Mouse (Mus musculus): ENCODE data around the gene Duxbl3. TPM values are rescaled to one million over a fixed set of nuclear protein-coding genes. Genes with fewer than 3 reads are reported as not detected.
"Not testable (repeated sequence)": the region's sequence is repeated elsewhere in the genome, so short reads cannot be mapped to it uniquely, and the experiment has no call there.

The Duxbl3 gene
- 1 to 10 TPM in 1 of 2 experiments, under 1 TPM in 1; 0.62 to 1.0 TPM for total RNA-seq (2021)
- long read RNA-seq, experiment 1 = 0 reads
- long read RNA-seq, experiment 2 = 0 reads

DNA sequence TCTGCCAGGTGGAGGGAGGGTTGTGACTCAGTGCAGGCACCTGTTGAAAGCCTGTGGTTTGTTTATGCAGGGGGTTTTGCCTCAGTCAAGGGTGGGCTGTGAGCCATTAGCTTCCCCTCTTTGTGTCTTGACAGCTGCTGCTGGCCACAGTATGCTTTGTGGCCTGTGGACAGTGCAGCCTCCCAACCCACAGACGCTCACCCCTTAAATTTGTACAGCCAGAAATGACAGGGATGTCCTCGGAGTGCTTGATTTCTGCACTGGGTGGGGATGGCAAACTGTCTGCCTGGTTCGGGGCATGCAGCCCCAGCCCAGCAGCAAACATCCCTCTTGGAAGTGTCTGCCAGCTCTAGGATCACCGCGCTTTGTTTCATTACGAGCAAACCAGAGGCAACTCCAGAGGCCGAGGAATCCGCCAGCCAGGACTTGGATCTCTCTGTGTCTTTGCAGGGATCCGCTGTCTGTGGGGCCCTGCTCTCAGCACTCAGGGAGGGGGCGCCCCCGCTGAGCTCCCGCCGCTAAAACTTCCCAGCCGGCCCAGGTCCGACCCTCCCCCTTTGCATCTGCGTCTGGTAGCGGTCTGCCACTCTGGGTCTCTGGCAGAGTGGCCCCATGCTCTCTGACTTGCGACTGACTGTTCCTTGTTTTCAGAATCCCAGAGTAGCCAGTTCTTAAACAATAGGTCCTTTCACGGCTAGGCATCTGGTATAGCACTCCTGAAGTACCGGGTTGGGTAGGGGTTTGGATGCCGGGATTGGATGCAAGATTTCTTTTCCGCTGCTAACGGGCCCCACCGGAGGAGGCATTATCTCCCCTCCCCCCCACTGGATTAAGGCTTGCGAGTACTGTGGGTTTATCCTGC lies at the start of gene Duxbl3:
TSS of gene Duxbl3 (plus strand) at position 207 of the 862 bp plus-strand sequence.
- intact Hi-C loops (cut with DNase I); DNase-seq (ENCODE audit: low spot score in 2 of 2): not testable (repeated sequence)

DNA sequence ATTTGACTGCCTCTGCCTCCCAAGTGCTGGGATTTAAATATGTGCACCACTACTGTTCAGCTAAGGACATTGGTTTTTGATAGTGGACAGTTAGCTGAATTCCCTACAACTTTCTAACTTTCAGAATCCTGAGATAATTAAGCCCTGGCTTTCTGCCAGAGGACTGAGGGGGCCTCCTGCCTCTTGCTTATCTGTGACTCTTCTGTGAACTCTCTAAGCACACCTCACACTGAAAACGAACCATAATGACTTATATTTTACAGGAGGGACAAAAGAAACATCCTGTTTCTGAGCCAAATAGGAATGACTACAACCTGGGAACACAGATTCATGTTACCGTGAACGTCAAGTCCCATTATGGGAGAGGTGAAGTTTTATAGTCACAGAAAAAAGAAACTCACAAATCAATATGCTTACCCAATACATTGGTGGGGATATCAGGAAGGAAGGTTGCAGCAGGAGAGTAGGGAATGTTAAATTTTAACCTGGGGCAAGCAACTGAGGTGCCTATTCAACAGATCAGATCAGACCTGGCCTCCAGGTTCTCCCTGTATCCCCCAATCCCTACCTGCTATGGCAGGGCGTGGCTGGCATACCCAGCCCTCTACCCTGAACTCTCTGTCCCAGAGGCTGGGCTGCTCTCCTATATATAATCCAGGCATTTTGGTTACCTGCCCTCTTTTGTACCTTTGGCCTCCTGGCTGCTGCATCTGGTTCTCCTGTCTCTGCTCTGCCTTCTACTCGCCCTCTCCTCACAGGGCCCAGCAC lies 41.3 kb upstream of the Duxbl3 start:
- intact Hi-C loops (cut with DNase I); DNase-seq (ENCODE audit: low spot score in 2 of 2): not testable (repeated sequence)

DNA sequence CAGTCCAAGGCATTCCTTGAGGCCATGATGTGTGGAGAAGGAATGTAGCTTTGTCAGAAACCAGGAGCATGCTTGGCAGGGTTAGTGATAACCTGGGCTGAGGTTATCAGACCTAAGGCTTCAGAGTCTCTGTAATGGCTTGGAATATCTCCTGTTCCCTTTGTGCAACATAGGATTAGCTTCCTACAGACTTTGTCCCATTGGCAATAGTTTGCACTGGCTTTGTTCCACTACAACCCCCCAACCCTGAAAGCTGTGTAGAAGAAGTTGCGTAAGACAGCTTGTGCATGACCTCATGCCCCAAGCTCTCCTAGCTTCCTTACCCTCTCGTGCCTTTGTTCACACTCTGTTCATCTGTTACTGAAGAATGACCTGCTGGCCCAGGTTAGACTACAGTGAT lies 20.6 kb upstream of the Duxbl3 start:
- DNase-seq (ENCODE audit: low spot score in 2 of 2); intact Hi-C loops (cut with DNase I): not testable (repeated sequence)

DNA sequence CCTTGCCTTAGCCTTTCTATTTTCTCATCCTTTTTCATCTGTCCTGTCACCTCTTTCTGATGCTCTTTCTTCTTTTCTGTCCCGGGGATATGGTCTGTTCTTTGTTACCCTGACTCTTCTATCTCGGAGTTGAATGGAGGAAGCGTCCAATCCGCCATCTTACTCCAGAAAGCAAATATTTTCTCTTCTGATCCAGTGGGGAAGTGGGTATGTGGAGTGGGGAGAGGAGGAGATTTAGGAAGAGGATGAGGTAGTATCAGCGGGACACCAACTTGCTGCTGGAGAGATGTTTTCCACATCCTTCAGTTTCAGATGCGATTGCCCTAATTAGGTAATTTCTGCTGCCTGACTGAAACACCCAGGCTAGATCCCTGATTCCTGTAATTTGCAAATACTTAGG lies 967 bp downstream of the Duxbl3 start:
- intact Hi-C loops (cut with DNase I); DNase-seq (ENCODE audit: low spot score in 2 of 2): not testable (repeated sequence)

DNA sequence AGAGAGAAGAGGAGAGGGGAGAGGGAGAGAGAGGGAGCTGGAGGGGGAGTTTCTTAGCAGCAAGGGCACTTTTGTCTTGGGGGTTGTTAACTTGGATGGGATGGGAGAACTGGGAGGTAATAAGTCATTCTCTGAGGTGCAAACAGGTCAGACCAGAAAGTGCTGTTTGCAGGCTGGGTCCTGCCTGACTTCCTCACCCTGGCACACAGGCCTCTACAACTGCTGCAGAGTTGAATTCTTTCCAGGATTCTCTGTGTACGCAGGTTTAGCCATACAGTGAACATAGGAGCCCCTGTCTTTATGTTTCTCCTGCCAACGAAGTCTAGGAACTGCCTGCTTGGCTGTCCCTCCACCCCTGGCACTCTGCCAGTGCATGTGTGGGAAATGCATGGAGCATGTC lies 29.0 kb downstream of the Duxbl3 start:
- DNase-seq (ENCODE audit: low spot score in 2 of 2); intact Hi-C loops (cut with DNase I): not testable (repeated sequence)

DNA sequence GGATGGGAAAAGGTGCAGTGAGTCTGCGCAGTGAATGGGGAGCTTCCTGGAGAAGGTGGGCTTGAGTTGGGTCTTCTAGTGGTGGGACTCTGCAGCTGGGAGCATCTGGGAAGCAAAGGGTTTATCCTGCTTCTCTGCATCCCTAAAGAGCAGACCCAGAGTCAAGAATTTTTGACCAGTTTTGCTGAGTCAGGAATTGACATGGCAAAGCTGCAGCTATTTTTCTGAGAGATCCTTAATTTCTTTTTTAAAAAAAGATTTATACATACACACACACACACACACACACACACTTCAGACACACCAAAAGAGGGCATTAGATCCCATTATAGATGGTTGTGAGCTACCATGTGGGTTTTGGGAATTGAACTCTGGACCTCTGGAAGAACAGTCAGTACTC lies 36.1 kb downstream of the Duxbl3 start:
- intact Hi-C loops (cut with DNase I) = no loop called here
- no peak for DNase-seq (ENCODE audit: low spot score in 2 of 2)

DNA sequence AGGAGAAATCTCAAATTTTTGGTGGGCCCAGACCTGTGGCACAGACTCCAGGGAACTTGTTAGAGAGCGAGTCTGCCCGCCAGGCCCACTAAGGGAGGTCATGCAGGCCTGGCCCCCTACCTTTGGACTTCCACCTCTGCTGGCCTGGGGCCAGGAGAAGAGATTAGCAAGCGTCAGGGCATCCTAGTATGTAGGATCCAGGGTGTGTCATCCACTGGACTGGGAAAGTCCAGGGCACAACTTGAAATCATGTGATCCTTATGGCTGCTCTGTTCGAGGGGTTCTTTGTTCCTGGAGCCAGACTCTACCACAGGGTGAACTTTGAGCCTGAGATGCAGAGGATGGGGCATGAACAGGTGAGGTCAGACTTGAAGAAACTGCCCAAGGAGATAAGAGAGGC lies 39.3 kb downstream of the Duxbl3 start:
- no peak for DNase-seq (ENCODE audit: low spot score in 2 of 2)
- intact Hi-C loops (cut with DNase I) = no loop called here

DNA sequence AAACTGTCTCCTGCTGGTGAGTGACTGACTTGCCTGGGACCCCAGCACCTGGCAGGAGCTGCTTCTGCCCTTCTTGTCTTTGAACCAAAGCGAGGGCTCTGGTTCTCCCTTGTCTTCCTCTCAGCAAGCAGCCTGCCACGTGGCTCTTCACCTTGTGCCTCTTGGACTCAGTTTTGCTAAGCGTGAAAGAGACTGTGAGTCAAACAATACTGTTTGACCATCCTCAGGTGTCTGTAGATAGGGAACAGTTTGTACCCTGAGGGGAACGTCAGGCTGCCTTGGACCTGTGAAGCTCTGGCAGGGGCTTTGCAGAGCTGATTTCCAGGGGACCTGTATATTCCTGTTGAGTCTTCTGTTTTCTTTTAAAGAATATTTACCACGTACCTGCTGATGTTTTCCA lies 39.7 kb downstream of the Duxbl3 start:
- intact Hi-C loops (cut with DNase I) = no loop called here
- DNase-seq (ENCODE audit: low spot score in 2 of 2) = no peak

DNA sequence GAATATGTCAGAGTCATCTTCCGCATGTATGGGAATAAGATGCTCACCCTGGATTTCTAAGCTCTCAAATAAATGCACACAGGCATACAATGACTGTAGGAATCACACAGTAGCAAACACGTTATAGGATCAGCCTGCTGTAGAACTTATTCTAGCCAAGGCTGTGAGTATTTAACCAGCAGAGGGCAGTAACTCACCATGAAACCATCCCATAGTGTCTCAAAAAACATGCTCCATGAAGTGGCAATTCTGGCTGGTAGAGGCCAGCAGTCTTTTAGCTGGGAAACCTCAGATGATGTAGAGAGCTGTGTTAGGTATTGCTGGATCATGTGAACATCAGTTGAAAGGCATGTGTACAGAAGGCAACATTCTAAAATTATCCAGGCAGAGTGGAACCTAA lies 45.3 kb downstream of the Duxbl3 start:
- peak; percentile 84 to 91 for DNase-seq (ENCODE audit: low spot score in 2 of 2)
- intact Hi-C loops (cut with DNase I) = no loop called here

DNA sequence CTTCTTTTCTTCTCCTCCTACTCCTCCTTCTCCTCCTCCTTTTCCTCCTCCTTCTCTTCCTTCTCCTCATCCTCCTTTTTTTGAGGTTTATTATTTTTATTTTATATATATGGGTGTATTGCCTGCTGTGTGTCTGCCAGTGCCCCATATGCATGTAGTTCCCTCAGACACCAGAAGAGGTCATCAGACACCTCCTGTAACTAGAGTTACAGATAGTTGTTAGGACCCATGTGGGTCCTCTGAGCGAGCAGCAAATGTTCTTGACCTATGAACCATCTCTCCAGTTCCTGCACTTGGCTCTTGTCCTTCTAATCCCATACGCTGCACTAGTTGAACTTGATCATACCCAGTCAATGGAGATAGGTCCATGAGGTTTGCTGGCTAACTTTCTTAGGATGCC lies 48.3 kb downstream of the Duxbl3 start:
- DNase-seq (ENCODE audit: low spot score in 2 of 2) = peak in 1 of 2 experiments; percentile 29
- intact Hi-C loops (cut with DNase I) = no loop called here

DNA sequence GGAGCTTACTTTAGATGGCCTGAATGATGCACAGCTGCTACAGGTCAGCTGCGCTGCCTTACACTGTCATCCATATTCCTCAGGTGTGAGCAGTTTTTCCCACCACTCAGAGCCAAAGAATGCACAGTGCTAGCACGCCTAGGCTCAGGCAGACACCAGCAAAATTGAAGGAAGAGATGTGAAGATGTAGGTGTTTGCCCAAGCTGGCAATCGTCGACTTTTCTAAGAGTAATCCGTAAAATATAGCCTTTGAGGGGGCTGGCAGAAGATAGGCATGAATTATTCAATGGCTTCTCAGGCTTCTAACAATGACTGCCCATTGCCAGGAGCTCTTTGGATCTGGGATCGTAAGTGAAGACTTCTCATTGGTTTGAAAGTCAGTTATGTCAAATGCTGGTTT lies 51.1 kb downstream of the Duxbl3 start:
- intact Hi-C loops (cut with DNase I) = no loop called here
- DNase-seq (ENCODE audit: low spot score in 2 of 2) = peak in 1 of 2 experiments; percentile 14

DNA sequence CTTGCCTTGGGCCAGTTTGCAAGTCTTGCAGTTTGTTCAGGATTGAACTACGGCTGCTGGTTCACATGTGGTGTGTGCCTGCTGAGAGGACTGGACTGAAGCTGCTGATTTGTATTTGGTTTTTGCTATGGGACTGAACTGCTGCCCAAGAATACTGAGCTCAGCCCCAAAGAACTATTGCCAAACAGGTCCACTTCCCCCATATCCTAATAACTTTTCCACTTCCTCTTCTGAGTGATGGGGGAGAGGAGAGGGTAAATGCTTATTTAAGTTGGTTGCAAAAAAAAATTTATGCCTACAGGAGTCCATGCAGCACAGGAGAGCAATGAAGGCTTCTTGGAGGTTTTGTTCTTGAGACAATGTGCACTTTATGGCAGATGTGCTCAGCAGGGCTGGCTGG lies 51.7 kb downstream of the Duxbl3 start:
- intact Hi-C loops (cut with DNase I) = no loop called here
- DNase-seq (ENCODE audit: low spot score in 2 of 2) = no peak

DNA sequence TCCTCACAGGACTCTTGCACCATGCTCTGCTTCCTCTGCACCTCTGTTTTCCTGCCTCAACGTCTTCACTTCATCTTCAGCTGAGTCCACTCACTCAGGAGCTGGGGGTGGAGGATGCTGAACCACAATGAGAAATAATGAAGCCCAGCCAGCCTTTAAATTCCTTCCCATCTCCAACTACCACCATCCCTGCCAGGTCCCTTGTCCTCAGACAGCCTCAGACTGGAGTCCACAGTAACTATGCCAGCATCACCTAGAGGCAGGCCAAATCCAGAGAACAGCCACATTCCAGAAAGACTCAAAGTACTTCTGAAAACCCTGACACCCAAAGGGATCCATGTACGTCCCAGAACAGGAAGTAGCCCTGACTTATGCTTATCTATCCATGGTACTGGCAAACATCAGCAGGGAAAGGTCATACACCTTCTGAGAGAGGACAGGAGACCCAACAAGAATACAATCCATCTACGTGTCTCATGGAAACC lies 58.5 kb downstream of the Duxbl3 start:
- no peak for DNase-seq (ENCODE audit: low spot score in 2 of 2)
- intact Hi-C loops (cut with DNase I) = no loop called here

Other genes with a start within 250 kb of the Duxbl3 start
- 10 to 100 TPM in 1 of 2 experiments, 1 to 10 TPM in 1; 6.7 to 11.0 TPM for gene Gm9780, start 215.3 kb upstream of the Duxbl3 start, total RNA-seq (2021)
- gene Tmem254c, start 190.6 kb upstream of the Duxbl3 start, total RNA-seq (2021) = 10 to 100 TPM; 56.7 to 64.3 TPM
- gene Cphx2, start 176.4 kb upstream of the Duxbl3 start, total RNA-seq (2021) = not detected
- gene Cphx3, start 175.7 kb upstream of the Duxbl3 start, total RNA-seq (2021) = not detected
- under 1 TPM; 0.32 to 0.92 TPM for gene Duxbl2, start 139.6 kb upstream of the Duxbl3 start, total RNA-seq (2021)
- 10 to 100 TPM; 11.6 to 12.5 TPM for gene Plac9b, start 75.5 kb upstream of the Duxbl3 start, total RNA-seq (2021)
- 10 to 100 TPM; 12.4 to 21.6 TPM for gene Tmem254b, start 50.9 kb upstream of the Duxbl3 start, total RNA-seq (2021)